Mouse (Mus musculus) thymus, adult 2 months (tissue): Measurements from ENCODE around the gene Nos1.

ENCODE experiments used
- CTCF ChIP-seq: fragments of 200-500 bp; IDR thresholded peaks from 2 replicates; pipeline ENCODE4 v1.5.1; 2012; ENCODE audit warnings: mild to moderate bottlenecking, control low read depth, low read length, moderate library complexity, borderline replicate concordance; ENCODE audit not compliant: control insufficient read depth, poor library complexity, insufficient read depth; ENCODE audit errors: extremely low read depth
- POLR2A ChIP-seq: fragments of 200-500 bp; IDR thresholded peaks from 2 replicates; pipeline ENCODE4 v1.6.1; 2012; ENCODE audit warnings: mild to moderate bottlenecking, low read length, control low read depth, moderate library complexity; ENCODE audit not compliant: control insufficient read depth, poor library complexity, insufficient read depth; ENCODE audit errors: extremely low read depth

DNA sequence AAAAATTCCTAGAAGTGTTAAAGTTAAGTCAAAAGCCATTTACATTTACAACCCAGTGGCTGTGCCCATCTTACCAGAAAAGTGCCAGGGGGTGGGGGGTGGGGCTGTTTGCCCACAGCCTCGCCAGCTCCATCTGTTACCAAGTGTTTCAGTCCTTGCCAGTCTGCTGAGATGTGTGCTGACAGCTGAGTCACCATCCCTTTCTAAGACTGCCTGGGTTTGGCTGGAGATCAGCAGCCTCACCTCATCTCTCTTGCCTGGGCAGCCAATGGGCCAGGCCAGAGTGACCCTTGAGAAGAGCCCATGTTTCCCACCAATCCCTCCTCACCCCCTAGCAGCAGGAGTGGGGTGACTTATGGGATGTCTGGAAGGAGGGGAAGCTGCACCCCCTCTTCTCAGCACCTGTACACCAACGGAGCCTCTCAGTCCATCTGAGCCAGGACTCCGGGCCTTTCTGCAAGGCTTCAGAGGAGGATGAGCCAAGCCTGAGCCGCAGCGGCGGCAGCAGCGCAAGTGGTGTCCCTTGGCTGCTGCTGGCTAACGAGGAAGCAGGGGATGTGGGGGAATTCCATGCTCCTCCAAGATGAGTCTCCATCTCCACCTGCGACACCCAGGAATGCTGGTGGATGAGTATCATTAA, 100.2 kb downstream of the Nos1 start:
- TF ChIP-seq POLR2A (no peak), CTCF (no peak)
